Mouse (Mus musculus) lung, postnatal 0 days (tissue): ENCODE results near the gene Inca1. TPM values are rescaled to one million over a fixed set of nuclear protein-coding genes. Genes with fewer than 3 reads are reported as not detected.

ENCODE experiments used
- ATAC-seq: fragments of 200-750 bp; cut with Nextera tagmentation; 2 replicates; pipeline ENCODE4 v1.8.0; 2017; ENCODE audit warnings: moderate library complexity
- DNase-seq: peaks from one replicate; pipeline ENCODE4 v3.0.0-alpha.2; 2016; ENCODE audit warnings: low spot score
- H3K27ac ChIP-seq: fragments of 300-500 bp; sonication (generic); 2 replicates; pipeline ENCODE4 v1.5.1; 2014; ENCODE audit warnings: antibody characterized with exemption, mild to moderate bottlenecking, low read length, mixed read lengths
- H3K27me3 ChIP-seq: fragments of 300-500 bp; sonication (generic); replicated peaks from 2 replicates; pipeline ENCODE4 v1.6.1; 2014; ENCODE audit warnings: low read length, mixed read lengths; ENCODE audit not compliant: insufficient read depth
- H3K36me3 ChIP-seq: fragments of 300-500 bp; sonication (generic); 2 replicates; pipeline ENCODE4 v1.6.1; 2014; ENCODE audit warnings: low read length, mixed read lengths; ENCODE audit not compliant: insufficient read depth
- H3K4me1 ChIP-seq: fragments of 300-500 bp; sonication (generic); 2 replicates; pipeline ENCODE4 v1.6.1; 2014; ENCODE audit warnings: antibody characterized with exemption, low read depth, low read length, mixed read lengths; ENCODE audit not compliant: insufficient read depth
- H3K4me2 ChIP-seq: fragments of 300-500 bp; sonication (generic); replicated peaks from 2 replicates; pipeline ENCODE4 v1.6.1; 2014; ENCODE audit warnings: low read depth, mild to moderate bottlenecking, low read length, moderate library complexity, mixed read lengths
- H3K4me3 ChIP-seq: fragments of 300-500 bp; sonication (generic); 2 replicates; pipeline ENCODE4 v1.5.1; 2014; ENCODE audit warnings: low read depth, low read length
- H3K9ac ChIP-seq: fragments of 300-500 bp; sonication (generic); replicated peaks from 2 replicates; pipeline ENCODE4 v1.6.1; 2014; ENCODE audit warnings: low read depth, mild to moderate bottlenecking
- H3K9me3 ChIP-seq: fragments of 300-500 bp; sonication (generic); 2 replicates; pipeline ENCODE4 v1.6.1; 2016; ENCODE audit warnings: low read length, mixed read lengths
- CTCF ChIP-seq: IDR thresholded peaks from 2 replicates; pipeline ENCODE4 v1.5.1; 2016; ENCODE audit warnings: antibody characterized with exemption, mild to moderate bottlenecking
- EP300 ChIP-seq: IDR thresholded peaks from 2 replicates; pipeline ENCODE4 v1.6.1; 2016; ENCODE audit warnings: antibody characterized with exemption, mild to moderate bottlenecking, control low read depth
- WGBS: fragments of 180-500 bp; shearing (Covaris S2); extraction: QIAGEN DNeasy Blood & Tissue Kit; methylation state at CpG from one replicate; pipeline ENCODE4 v1.1.7; 2014; 5-methylcytosine and 5-hydroxymethylcytosine counted together
- polyA plus RNA-seq: library from polyadenylated mRNA; unstranded; fragments of >200 nt; fragmentation: Nextera tagmentation; extraction: Ambion mirVana; gene quantifications from 2 replicates; pipeline ENCODE4 v1.2.1, GENCODE M21; 2015

The Inca1 gene
- polyA plus RNA-seq, 1 experiment from 2014 or later = 2.4 TPM

GRCm38 (mm10) chr11:70702781-70703180 lies 2.8 kb upstream of the Inca1 start:
- no peaks in the 10 kb centered on the region for H3K9me3 ChIP-seq
- peak overlapping the region; percentile 27 for H3K4me2 ChIP-seq
- H3K36me3 ChIP-seq = peaks cover 42% of the 10 kb centered on the region
- peaks cover 15% of the 10 kb centered on the region; the same call in 1 of the 2 replicates for H3K4me1 ChIP-seq
- WGBS = 41% methylated on average over 6 of the region's 6 CpGs
- no peak overlapping the region for H3K9ac ChIP-seq
- ATAC-seq (no peak), DNase-seq (peak; percentile 56)
- no peaks in the 10 kb centered on the region for H3K27me3 ChIP-seq
- no peak for TF ChIP-seq CTCF
- no peak for TF ChIP-seq EP300
- no peak overlapping the region for H3K27ac ChIP-seq
- H3K4me3 ChIP-seq = no peak overlapping the region

GRCm38 (mm10) chr11:70701984-70702733 lies 2.2 kb upstream of the Inca1 start:
- Histone ChIP-seq H3K27ac (no peak overlapping the region), H3K9ac (peak overlapping the region; percentile 83; the same call in 1 of the 2 replicates), H3K4me1 (peaks cover 15% of the 10 kb centered on the region; the same call in 1 of the 2 replicates), H3K4me2 (peak overlapping the region; percentile 93), H3K4me3 (peak overlapping the region; percentile 83; the same call in 1 of the 2 replicates), H3K27me3 (no peaks in the 10 kb centered on the region), H3K9me3 (no peaks in the 10 kb centered on the region), H3K36me3 (peaks cover 36% of the 10 kb centered on the region)
- 76% methylated on average over 6 of the region's 6 CpGs for WGBS
- ATAC-seq (no peak), DNase-seq (no peak)
- TF ChIP-seq EP300 (no peak), CTCF (no peak)

- H3K9me3 ChIP-seq = no peaks in the 10 kb centered on the region
- peak overlapping the region; percentile 83 for H3K4me3 ChIP-seq
- H3K36me3 ChIP-seq = peaks cover 28% of the 10 kb centered on the region
- ATAC-seq (no peak), DNase-seq (peak; percentile 49)
- no peaks in the 10 kb centered on the region for H3K27me3 ChIP-seq
- H3K4me2 ChIP-seq = peak overlapping the region; percentile 93
- H3K27ac ChIP-seq = peak overlapping the region; percentile 95
- H3K9ac ChIP-seq = peak overlapping the region; percentile 83
- peaks cover 15% of the 10 kb centered on the region; the same call in 1 of the 2 replicates for H3K4me1 ChIP-seq
- TF ChIP-seq CTCF = no peak
- TF ChIP-seq EP300 = no peak
- WGBS = 6% methylated on average over 10 of the region's 10 CpGs
Measured at GRCm38 (mm10) chr11:70701221-70701955, 1.4 kb upstream of the Inca1 start.

GRCm38 (mm10) chr11:70700613-70701012 lies 658 bp upstream of the Inca1 start:
- H3K9me3 ChIP-seq = no peaks in the 10 kb centered on the region
- peak overlapping the region; percentile 83 for H3K9ac ChIP-seq
- TF ChIP-seq EP300 = no peak
- peak overlapping the region; percentile 83 for H3K4me3 ChIP-seq
- peak overlapping the region; percentile 95 for H3K27ac ChIP-seq
- 2% methylated on average over 29 of the region's 34 CpGs for WGBS
- DNase-seq = peak; percentile 88
- H3K27me3 ChIP-seq = no peaks in the 10 kb centered on the region
- peaks cover 20% of the 10 kb centered on the region; the same call in 1 of the 2 replicates for H3K36me3 ChIP-seq
- H3K4me1 ChIP-seq = peaks cover 15% of the 10 kb centered on the region; the same call in 1 of the 2 replicates
- peak overlapping the region; percentile 93 for H3K4me2 ChIP-seq
- ATAC-seq = peak; percentile 69

- TF ChIP-seq EP300 (no peak), CTCF (no peak)
- 76% methylated on average over 2 of the region's 2 CpGs for WGBS
Measured at GRCm38 (mm10) chr11:70699051-70699450, 904 bp downstream of the Inca1 start.

GRCm38 (mm10) chr11:70697376-70697775 lies 2.6 kb downstream of the Inca1 start:
- peaks cover 11% of the 10 kb centered on the region; the same call in 1 of the 2 replicates for H3K4me1 ChIP-seq
- WGBS = 68% methylated on average over 3 of the region's 3 CpGs
- no peak overlapping the region for H3K9ac ChIP-seq
- TF ChIP-seq EP300 (no peak), CTCF (no peak)
- ATAC-seq = no peak
- no peak overlapping the region for H3K27ac ChIP-seq
- no peaks in the 10 kb centered on the region for H3K27me3 ChIP-seq
- H3K36me3 ChIP-seq = no peaks in the 10 kb centered on the region
- no peak overlapping the region for H3K4me3 ChIP-seq
- DNase-seq = no peak
- no peaks in the 10 kb centered on the region for H3K9me3 ChIP-seq
- no peak overlapping the region for H3K4me2 ChIP-seq

More at GRCm38 (mm10) chr11:70699051-70699450, 904 bp downstream of the Inca1 start:
- H3K36me3 ChIP-seq = peaks cover 10% of the 10 kb centered on the region; the same call in 1 of the 2 replicates
- no peaks in the 10 kb centered on the region for H3K9me3 ChIP-seq
- peaks cover 15% of the 10 kb centered on the region; the same call in 1 of the 2 replicates for H3K4me1 ChIP-seq
- DNase-seq = no peak
- no peak overlapping the region for H3K9ac ChIP-seq
- no peak overlapping the region for H3K27ac ChIP-seq
- no peak for ATAC-seq
- H3K27me3 ChIP-seq = no peaks in the 10 kb centered on the region
- H3K4me2 ChIP-seq = no peak overlapping the region; the same call in 1 of the 2 replicates
- no peak overlapping the region for H3K4me3 ChIP-seq
